In genomic region chr7:89397837-89398534, GRCm38 (mm10) we compare ENCODE assay signal across 17 mouse cellular contexts. TPM values are rescaled to one million over a fixed set of nuclear protein-coding genes. Genes with fewer than 3 reads are reported as not detected.
"Had no signal": no experiment of that assay in that cellular context is flagged by ENCODE, and none has a peak within 500 bp of the region (broad histone marks: within the 10 kb centered on the region; RNA-seq: fewer than 3 reads in every experiment).

No protein-coding gene starts in this region.

- H3K4me2 ChIP-seq: kidney, embryonic 15.5 days; limb, embryonic 15.5 days; neural tube, embryonic 13.5 days had no signal

- H3K27me3 ChIP-seq: kidney, embryonic 15.5 days; neural tube, embryonic 13.5 days had no signal

- H3K9ac ChIP-seq: kidney, embryonic 15.5 days; limb, embryonic 15.5 days; neural tube, embryonic 13.5 days had no signal

- DNase-seq: kidney, adult 2 months; kidney, postnatal 36 days; layer of hippocampus, adult 9-11 months; layer of hippocampus, postnatal 36 days; lung, adult 2 months; lung, postnatal 36 days; midbrain, embryonic 14.5 days; right cerebral cortex, adult 18-20 months; right cerebral cortex, postnatal 4 days; spleen, adult 18-20 months; thymus, postnatal 36 days had no signal

- H3K4me3 ChIP-seq: kidney, embryonic 15.5 days; limb, embryonic 15.5 days; neural tube, embryonic 13.5 days had no signal

- ATAC-seq: hindbrain, embryonic 16.5 days; inflammation-experienced regulatory T-cells, adult 6 months; lung, postnatal 0 days had no signal

- H3K9me3 ChIP-seq: kidney, embryonic 15.5 days; limb, embryonic 15.5 days; neural tube, embryonic 13.5 days had no signal

- H3K27ac ChIP-seq: kidney, embryonic 15.5 days; limb, embryonic 15.5 days; neural tube, embryonic 13.5 days had no signal

- H3K36me3 ChIP-seq: kidney, embryonic 15.5 days; limb, embryonic 15.5 days; neural tube, embryonic 13.5 days had no signal

RNA-seq across cellular contexts. Expression of gene Fzd4, which starts 6.2 kb away (rescaled TPM):
- polyA plus RNA-seq: inflammation-experienced regulatory T-cells, adult 6 months had no signal
